Mouse (Mus musculus): Measurements from ENCODE around the gene Ace3.
"Not testable (repeated sequence)": the region's sequence is repeated elsewhere in the genome, so short reads cannot be mapped to it uniquely, and the experiment has no call there.

Ace3 gene

DNA sequence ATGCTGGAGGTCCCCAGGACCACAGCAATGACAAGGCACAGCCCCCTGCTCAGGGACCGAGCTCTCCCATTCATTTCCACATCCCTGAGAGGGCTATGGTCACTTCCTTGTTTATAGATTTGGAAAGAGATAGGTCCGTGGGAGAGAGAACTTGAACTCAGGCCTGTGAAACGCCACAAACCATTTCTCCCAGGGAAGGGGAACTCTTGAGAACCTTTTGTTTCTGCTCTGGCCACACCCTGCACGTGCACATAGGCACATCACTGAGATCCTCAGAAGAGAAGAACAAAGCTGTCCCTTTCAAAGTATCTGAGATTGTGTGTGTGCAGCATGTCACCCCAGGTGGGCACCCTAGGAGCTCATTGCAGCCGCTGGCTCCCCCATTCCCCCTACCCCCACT is 15.8 kb upstream of the Ace3 start:
- DNase-seq (ENCODE audit: low spot score): no peak

GRCm38 (mm10) chr11:105984452-105984851 is 10.0 kb upstream of the Ace3 start:
- DNase-seq (ENCODE audit: low spot score): no peak

- DNase-seq (ENCODE audit: low spot score): no peak
Observed at GRCm38 (mm10) chr11:105987446-105987845, 7.0 kb upstream of the Ace3 start.

GRCm38 (mm10) chr11:105989446-105989845 is 5.0 kb upstream of the Ace3 start:
- DNase-seq (ENCODE audit: low spot score): no peak

DNA sequence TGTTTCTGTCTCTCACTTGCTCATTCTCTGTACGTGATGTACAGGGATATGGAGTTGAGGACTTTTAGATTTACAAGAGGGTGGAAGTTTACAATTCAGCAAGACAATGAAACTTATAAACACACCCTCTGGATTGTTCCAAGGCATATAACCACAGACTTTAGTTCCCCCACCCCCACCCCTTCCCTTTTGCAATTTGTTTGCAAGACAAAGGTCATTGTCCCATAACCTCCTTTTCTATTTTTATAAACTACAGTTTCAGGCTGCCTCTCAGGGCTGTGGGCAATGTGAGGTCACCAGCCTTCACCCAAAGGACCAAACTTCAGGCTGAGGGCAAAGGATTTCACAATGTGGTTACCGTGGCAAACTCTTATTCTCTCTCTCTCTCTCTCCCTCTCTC is 4.2 kb upstream of the Ace3 start:
- DNase-seq (ENCODE audit: low spot score): no peak

DNA sequence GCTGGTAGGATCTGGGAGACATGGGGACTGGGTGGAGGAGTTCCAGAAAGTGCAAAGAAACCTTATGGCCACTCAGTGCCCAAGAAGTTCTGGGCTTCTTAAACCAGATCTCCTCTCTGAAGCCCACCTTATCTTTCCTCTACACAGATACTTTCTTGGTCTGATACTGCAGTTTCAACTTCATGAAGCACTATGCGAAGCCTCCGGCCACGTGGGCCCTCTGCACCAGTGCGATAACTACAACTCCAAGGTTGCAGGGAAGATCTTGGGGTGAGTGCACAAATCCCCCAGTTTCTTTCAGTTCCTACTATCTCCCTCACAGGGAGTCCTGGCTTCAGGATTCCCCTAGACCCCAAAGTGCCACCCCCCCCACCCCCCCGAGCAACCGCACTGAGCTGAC is 5.6 kb downstream of the Ace3 start:
- no peak for DNase-seq (ENCODE audit: low spot score)

DNA sequence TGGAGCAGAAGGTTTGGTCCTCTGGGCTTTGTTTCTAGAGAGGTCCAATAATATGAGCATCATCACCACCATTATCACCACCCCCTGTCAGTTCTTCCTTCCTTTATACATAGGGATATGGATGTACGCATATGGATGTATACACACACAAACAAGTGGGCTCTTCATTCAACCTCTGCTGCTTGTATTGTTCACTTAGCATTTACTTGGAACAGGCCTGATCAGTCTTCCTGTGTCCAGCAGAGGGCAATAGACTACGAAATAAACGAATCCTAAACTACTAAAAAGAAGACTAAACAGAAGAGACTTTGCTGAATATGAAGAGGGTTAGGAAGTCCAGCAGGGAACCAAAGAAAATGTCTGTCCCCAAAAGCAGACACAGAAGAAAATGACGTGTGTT is 7.2 kb downstream of the Ace3 start:
- no peak for DNase-seq (ENCODE audit: low spot score)

DNA sequence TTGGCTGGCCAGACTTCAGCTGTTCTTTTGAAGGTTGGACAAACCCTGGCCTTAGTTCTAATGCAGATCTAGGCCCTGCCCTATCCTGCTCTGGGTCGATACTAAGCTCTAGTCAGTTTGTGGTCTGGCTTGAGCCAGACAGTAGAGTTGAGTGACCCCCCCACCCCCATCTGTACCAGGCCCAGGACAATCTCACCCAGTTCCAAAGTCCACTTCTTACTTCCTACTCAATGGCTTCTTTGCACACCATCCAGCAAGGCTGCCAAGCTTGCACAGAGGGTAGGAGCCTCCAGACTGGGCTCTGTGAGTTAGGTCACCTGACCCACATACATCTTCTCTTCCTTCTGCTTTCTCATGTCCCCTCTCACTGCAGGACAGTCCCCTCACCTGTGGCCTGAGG is 10.1 kb downstream of the Ace3 start:
- no peak for DNase-seq (ENCODE audit: low spot score)

- DNase-seq (ENCODE audit: low spot score): no peak
Observed at GRCm38 (mm10) chr11:106005970-106006369, 11.5 kb downstream of the Ace3 start.

GRCm38 (mm10) chr11:106007821-106008220 is 13.3 kb downstream of the Ace3 start, which contains the start of gene Kcnh6:
Gene Kcnh6 (plus strand): TSS chr11:106008124.
- DNase-seq (ENCODE audit: low spot score): peak; percentile 90

GRCm38 (mm10) chr11:106012711-106013110 is 18.2 kb downstream of the Ace3 start:
- DNase-seq (ENCODE audit: low spot score): no peak

GRCm38 (mm10) chr11:106013556-106014225 is 19.2 kb downstream of the Ace3 start:
- peak; percentile 68 for DNase-seq (ENCODE audit: low spot score)

DNA sequence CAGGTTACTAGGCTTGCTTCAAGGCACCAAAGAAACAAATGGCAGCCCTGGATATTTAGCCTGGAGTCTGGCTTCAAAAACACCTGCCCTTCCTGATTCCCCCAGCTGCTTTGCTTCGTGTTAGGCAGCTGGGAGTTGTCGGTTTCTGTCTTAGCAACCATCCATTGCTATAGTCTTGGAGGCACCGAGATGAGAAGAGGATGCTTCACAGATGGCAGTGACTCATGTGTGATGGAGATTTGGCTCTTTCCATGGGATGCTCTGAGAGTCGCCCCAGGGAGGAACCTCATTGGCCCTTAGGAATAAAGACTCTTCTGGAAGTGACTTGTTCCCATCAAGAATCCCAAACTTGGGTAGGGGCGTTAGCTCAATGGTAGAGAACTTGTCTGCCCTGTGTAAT is 22.0 kb downstream of the Ace3 start:
- DNase-seq (ENCODE audit: low spot score): no peak

DNA sequence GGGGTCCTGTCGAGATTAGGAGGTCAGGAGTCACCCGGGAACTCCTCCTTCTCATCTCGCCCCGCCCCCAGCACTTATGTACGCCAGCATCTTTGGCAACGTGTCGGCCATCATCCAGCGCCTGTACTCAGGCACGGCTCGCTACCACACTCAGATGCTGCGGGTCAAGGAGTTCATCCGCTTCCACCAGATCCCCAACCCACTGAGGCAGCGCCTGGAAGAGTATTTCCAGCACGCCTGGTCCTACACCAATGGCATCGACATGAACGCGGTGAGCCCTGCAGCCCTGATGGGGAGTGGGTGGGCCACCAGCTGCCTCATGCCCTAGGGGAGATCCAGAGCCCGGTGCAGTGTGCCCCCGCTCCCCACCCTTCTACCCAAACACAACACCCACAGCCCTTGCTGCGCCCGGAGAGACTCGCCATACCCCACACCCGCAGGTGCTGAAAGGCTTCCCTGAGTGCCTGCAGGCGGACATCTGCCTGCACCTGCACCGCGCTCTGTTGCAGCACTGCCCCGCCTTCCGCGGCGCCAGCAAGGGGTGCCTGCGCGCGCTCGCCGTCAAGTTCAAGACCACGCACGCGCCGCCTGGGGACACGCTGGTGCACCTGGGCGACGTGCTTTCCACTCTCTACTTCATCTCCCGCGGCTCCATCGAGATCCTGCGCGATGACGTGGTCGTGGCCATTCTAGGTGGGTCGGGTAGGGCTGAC is 25.7 kb downstream of the Ace3 start:
- no peak for DNase-seq (ENCODE audit: low spot score)

GRCm38 (mm10) chr11:106025774-106026173 is 31.3 kb downstream of the Ace3 start:
- no peak for DNase-seq (ENCODE audit: low spot score)

GRCm38 (mm10) chr11:106026465-106027151 is 32.1 kb downstream of the Ace3 start:
- DNase-seq (ENCODE audit: low spot score): peak; percentile 79

DNA sequence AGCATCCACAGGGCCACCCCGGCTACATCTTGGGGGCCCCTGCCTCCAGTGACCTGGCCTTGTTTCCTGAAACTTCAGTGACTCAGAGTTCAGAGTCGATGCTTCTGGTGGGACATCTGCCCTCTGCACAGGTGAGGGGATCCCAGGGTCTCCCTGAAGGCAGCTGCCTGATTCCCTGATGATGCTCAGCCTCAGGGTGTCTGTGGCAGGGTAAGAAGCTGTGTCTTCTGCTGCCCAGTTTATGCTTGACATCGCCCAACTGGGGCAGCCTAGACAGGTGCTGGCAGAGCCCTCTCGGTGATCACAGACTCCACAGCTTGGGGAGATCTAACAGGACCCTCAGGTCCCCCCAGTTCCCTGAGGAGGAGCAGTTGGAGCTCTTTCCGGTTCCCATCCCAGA is 33.1 kb downstream of the Ace3 start:
- DNase-seq (ENCODE audit: low spot score): no peak

GRCm38 (mm10) chr11:106032074-106032473 is 37.6 kb downstream of the Ace3 start:
- not testable (repeated sequence) for DNase-seq (ENCODE audit: low spot score)

- no peak for DNase-seq (ENCODE audit: low spot score)
Observed at GRCm38 (mm10) chr11:106033491-106033919, 39.0 kb downstream of the Ace3 start.

- DNase-seq (ENCODE audit: low spot score): no peak
Observed at GRCm38 (mm10) chr11:106034986-106035385, 40.5 kb downstream of the Ace3 start.

- DNase-seq (ENCODE audit: low spot score): peak; percentile 95
Observed at GRCm38 (mm10) chr11:106036548-106037417, 42.3 kb downstream of the Ace3 start, which contains the start of gene Dcaf7. Gene Dcaf7 (plus strand): TSS chr11:106036872.

DNA sequence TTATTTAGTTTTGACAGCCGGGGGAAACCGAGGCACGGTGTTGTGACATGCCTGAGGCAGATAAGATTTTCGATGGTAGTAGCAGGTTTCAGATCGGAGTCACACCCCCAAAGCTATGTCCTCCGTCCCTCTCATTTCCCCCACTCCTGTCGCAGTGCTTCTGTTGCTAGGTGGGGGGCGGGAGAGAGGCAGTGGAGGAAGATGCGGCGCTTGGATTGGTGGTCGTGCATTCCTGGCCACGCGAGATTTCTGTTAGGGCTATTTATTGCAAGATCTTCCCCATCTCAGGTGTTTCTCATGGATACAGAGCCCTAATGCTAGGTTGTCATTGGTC is 42.9 kb downstream of the Ace3 start:
- no peak for DNase-seq (ENCODE audit: low spot score)
